Mouse (Mus musculus) hindbrain, postnatal 0 days (tissue): Measurements from ENCODE around the gene Ncbp1. TPM values are rescaled to one million over a fixed set of nuclear protein-coding genes. Genes with fewer than 3 reads are reported as not detected.

ENCODE experiments used
- ATAC-seq: fragments of 200-750 bp; cut with Nextera tagmentation; 2 replicates; pipeline ENCODE4 v1.8.0; 2017; ENCODE audit warnings: mild to moderate bottlenecking, moderate TSS enrichment, moderate library complexity
- DNase-seq: peaks from one replicate; pipeline ENCODE4 v3.0.0-alpha.2; 2015; ENCODE audit warnings: low spot score
- H3K27ac ChIP-seq: fragments of 300-500 bp; sonication (generic); 2 replicates; pipeline ENCODE4 v1.5.1; 2014; ENCODE audit warnings: mild to moderate bottlenecking
- H3K27me3 ChIP-seq: fragments of 300-500 bp; sonication (generic); 2 replicates; pipeline ENCODE4 v1.6.1; 2014; ENCODE audit warnings: low read length, mixed read lengths; ENCODE audit not compliant: insufficient read depth
- H3K36me3 ChIP-seq: fragments of 300-500 bp; sonication (generic); 2 replicates; pipeline ENCODE4 v1.6.1; 2014; ENCODE audit warnings: low read length, mixed read lengths; ENCODE audit not compliant: insufficient read depth
- H3K4me1 ChIP-seq: fragments of 300-500 bp; sonication (generic); 2 replicates; pipeline ENCODE4 v1.6.1; 2014; ENCODE audit warnings: antibody characterized with exemption, low read length, mixed read lengths; ENCODE audit not compliant: insufficient read depth
- H3K4me2 ChIP-seq: fragments of 300-500 bp; sonication (generic); 2 replicates; pipeline ENCODE4 v1.6.1; 2014; ENCODE audit warnings: low read depth, mild to moderate bottlenecking, low read length, moderate library complexity, mixed read lengths
- H3K4me3 ChIP-seq: fragments of 300-500 bp; sonication (generic); 2 replicates; pipeline ENCODE4 v1.5.1; 2014; ENCODE audit warnings: low read length
- H3K9ac ChIP-seq: fragments of 300-500 bp; sonication (generic); replicated peaks from 2 replicates; pipeline ENCODE4 v1.6.1; 2014; ENCODE audit warnings: mild to moderate bottlenecking, low read length, moderate library complexity, mixed read lengths
- H3K9me3 ChIP-seq: fragments of 300-500 bp; sonication (generic); 2 replicates; pipeline ENCODE4 v1.6.1; 2016; ENCODE audit warnings: low read length, mixed read lengths
- CTCF ChIP-seq: IDR thresholded peaks from 2 replicates; pipeline ENCODE4 v1.5.1; 2016; ENCODE audit warnings: antibody characterized with exemption, control low read depth, low read depth
- WGBS: fragments of 180-500 bp; shearing (Covaris S2); extraction: QIAGEN DNeasy Blood & Tissue Kit; methylation state at CpG from one replicate; pipeline ENCODE4 v1.1.7; 2014; 5-methylcytosine and 5-hydroxymethylcytosine counted together
- polyA plus RNA-seq: library from polyadenylated mRNA; unstranded; fragments of >200 nt; fragmentation: Nextera tagmentation; extraction: Ambion mirVana; gene quantifications from 2 replicates; pipeline ENCODE4 v1.2.1, GENCODE M21; 2015
- total RNA-seq: library from RNA; depleted of rRNA; stranded (reverse); fragments of >200 nt; gene quantifications from 2 replicates; pipeline ENCODE4 v1.2.3, GENCODE M21; 2014; rRNA removed

The Ncbp1 gene
- total RNA-seq (34.8 and 35.3 TPM in 2 replicates), polyA plus RNA-seq (44.7 and 46.2 TPM in 2 replicates)

DNA sequence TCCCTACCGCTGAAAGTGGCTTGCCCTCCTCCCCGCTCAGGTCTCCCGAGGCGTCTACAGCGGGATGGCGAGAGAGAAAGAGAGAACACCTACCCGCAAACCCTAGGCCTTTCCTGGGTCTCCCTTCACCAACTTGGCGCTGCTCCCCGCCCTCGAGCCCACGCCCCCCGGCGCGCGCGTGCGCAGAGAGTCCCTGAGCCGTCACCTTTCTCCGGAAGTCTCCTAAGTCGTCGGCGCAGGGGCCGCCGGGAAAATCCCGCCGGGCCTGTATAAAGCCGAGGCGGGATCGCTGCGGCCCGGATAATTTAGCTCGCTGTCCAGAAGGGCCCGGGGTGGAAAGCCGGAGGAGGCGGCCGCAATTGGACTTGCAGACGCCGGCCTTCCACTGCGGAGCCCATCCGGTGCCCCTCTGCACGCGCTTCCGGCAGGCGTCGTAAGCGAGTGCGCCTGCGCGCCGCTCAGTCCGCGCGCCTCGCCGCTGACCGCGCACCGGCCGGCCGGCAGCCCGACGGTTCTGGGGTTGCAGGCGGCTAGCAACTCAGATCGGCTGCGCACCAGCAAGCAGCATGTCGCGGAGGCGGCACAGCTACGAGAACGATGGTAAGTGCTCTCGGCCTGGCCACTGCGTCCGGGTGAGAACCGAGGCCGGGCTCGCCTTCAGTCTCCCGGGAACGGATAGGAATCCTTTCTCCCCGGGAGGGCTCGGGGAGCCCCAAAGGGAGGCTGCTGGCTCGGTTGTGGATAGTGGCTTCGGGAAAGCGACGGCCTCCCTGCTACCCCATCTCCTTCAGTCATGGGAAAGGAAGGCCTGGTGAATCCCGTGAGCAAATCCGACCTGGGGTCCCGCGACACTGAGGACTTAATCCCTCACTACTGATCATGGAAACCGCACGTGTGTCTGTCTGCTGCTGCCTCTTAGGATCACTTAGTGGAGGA, at the start of gene Ncbp1, which contains the start of gene Tstd2:
Ncbp1 (plus strand) TSS at position 327 of the 936 bp plus-strand sequence.
Tstd2 (minus strand) TSS at position 408 of the 936 bp plus-strand sequence.
- DNase-seq (peak; percentile 95), ATAC-seq (peak; percentile 93)
- TF ChIP-seq CTCF: no peak
- Histone ChIP-seq H3K4me2 (peak within 1 kb of the TSS; percentile 90), H3K4me3 (peak within 1 kb of the TSS; percentile 92), H3K27me3 (no peaks in the 10 kb centered on the region), H3K4me1 (peaks cover 19% of the 10 kb centered on the region), H3K36me3 (peaks cover 10% of the 10 kb centered on the region; the same call in 1 of the 2 replicates), H3K9ac (peak within 1 kb of the TSS; percentile 87), H3K9me3 (no peaks in the 10 kb centered on the region), H3K27ac (peak within 1 kb of the TSS; percentile 96)
- WGBS: under 1% methylated on average over 88 of the region's 90 CpGs

DNA sequence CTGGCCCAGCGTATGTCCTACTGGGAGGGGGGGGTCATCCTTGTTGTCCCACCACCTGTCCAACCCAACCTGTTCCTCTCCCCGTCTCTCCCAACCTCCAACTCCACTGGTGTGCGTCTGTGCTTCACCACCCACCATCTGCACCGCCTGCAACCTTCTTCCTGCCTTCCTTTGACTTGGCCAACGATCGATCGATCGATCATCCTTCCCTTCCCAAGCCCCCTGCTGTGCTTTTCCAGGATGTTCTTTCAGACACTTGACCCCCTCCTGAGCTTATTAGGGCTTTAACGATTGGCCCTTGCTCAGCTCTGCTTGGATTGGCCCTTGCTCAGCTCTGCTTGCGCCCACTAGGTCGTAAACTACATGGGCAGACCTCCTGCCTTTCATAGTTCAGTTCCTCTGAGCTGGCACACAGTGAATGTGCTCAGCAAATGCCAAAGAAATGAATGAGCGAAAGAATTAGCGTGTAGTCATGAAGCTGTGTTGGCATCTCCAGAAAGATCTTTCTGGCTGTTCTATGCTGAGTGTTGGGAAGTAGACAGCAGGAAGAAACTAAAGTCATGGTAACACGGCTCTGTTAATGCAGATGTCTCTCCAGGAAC, 48.8 kb upstream of the Ncbp1 start:
- Histone ChIP-seq H3K9ac (no peak overlapping the region), H3K9me3 (no peaks in the 10 kb centered on the region), H3K4me3 (no peak overlapping the region), H3K36me3 (no peaks in the 10 kb centered on the region), H3K27ac (no peak overlapping the region), H3K27me3 (no peaks in the 10 kb centered on the region), H3K4me1 (peaks cover 6% of the 10 kb centered on the region; the same call in 1 of the 2 replicates), H3K4me2 (no peak overlapping the region)
- no peak for TF ChIP-seq CTCF
- DNase-seq (peak; percentile 54), ATAC-seq (peak; percentile 4; the same call in 1 of the 2 replicates)
- WGBS: 62% methylated on average over 14 of the region's 14 CpGs

DNA sequence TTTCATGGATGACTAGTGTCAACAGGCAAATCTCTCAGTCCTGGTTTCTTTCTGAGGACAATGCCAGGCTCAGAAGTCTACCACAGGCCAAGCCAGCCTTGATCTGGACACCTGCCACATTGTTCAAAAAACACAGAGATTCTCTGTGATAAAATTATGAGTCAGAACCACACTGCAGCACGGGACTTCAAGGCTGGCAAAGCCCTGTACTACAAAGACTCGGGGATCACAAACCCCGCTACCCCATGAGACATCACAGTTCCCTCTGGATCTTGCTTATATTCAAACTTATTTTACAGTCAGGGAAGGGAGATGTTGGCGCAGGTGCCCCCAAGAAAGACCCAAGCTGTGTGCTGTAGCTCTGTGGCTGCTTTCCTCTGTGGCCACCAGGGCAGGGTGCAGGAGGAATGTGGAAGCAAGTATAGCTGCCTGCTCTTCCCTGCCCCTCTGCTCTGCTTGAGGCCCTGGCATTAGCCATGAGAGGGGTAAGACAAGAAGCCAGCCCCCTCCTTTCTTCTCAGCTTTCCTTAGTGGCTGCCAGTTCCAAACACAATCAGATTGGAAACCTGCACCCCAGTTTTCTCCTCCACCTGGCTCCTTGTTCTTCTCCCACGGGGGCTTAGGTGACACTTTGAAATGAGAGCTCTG, 45.9 kb upstream of the Ncbp1 start:
- H3K9me3 ChIP-seq: no peaks in the 10 kb centered on the region
- no peak overlapping the region for H3K4me2 ChIP-seq
- ATAC-seq (no peak), DNase-seq (no peak)
- TF ChIP-seq CTCF: peak; percentile 14; the same call in 1 of the 2 replicates
- no peak overlapping the region for H3K4me3 ChIP-seq
- no peak overlapping the region for H3K27ac ChIP-seq
- no peaks in the 10 kb centered on the region for H3K27me3 ChIP-seq
- no peak overlapping the region for H3K9ac ChIP-seq
- no peaks in the 10 kb centered on the region for H3K36me3 ChIP-seq
- no peaks in the 10 kb centered on the region; the same call in 1 of the 2 replicates for H3K4me1 ChIP-seq
- 66% methylated on average over 5 of the region's 5 CpGs for WGBS

DNA sequence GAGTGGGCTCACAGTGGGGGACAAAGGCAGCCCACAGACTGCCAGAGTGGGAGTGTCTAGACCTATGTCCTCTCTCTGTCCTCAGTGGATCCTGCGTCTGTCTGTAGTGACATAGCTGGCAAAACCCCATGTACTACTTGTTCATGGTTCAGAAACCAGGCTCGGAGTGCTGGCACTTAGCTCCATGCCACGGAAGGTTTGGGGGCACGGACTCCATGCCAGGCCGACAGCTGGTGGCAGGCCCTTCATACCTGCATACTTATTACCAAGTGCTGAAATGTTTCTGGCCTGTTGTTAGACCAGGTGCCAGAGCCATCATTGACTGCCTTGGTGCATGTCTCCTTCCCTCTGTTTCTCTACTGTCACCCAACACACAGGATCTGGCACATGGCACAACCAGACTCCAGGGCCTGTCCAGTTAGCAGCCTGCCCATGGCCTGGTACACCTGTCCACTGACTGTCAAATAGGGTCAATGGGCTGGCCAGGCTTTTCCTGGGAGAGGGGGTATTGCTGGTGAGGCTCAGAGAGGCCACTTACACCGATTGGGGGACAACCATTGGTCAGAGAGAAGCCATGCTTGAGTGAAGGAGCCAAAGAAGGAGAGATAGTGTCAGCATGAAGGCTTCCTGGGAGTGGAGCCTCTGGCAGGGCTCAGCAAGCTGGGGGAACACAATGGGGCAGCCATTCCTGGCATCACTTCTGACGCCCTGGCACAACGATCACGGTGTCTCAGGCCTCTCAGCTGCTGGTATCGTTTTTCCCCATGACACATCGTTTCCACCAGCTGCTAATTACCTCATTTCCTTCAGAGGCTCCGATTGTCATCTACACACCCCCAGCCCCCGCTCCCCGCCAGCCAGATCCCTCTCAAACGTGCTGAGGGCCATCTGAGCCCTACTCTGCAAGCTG, 43.2 kb upstream of the Ncbp1 start:
- Histone ChIP-seq H3K9ac (no peak overlapping the region), H3K4me1 (no peaks in the 10 kb centered on the region; the same call in none of the 2 replicates), H3K4me3 (no peak overlapping the region), H3K27ac (0 out of 2 replicates have a peak overlapping the region, but pooled peaks have one; percentile 7), H3K36me3 (no peaks in the 10 kb centered on the region), H3K4me2 (no peak overlapping the region), H3K27me3 (no peaks in the 10 kb centered on the region), H3K9me3 (no peaks in the 10 kb centered on the region)
- 35% methylated on average over 15 of the region's 15 CpGs for WGBS
- TF ChIP-seq CTCF: no peak
- DNase-seq (peak; percentile 66), ATAC-seq (peak; percentile 62)

DNA sequence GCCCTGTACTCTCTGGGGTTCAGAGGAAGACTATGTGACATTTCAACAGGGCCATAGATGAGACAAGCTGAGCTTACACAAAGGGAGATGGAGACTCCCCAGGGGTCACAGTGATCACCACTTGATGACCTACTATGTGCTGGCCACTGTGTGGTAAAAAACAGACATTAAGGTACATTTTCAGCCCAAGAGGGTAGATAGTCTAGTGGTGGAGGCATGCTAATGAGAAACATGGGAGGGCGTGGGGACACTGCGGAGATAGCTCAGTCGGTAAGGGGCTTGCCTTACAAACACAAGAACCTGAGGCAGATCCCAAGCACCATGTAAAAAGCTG, 42.6 kb upstream of the Ncbp1 start:
- Histone ChIP-seq H3K27ac (no peak overlapping the region), H3K4me3 (no peak overlapping the region), H3K4me1 (no peaks in the 10 kb centered on the region; the same call in none of the 2 replicates), H3K9me3 (no peaks in the 10 kb centered on the region), H3K9ac (no peak overlapping the region), H3K4me2 (no peak overlapping the region), H3K36me3 (no peaks in the 10 kb centered on the region), H3K27me3 (no peaks in the 10 kb centered on the region)
- no peak for TF ChIP-seq CTCF
- DNase-seq: no peak
- no peak for ATAC-seq
- 89% methylated on average over 3 of the region's 3 CpGs for WGBS
